Comparison of ENCODE assay signal across 8 mouse cellular contexts in genomic region chr6:112696056-112696950, GRCm38 (mm10). TPM values are rescaled to one million over a fixed set of nuclear protein-coding genes. Genes with fewer than 3 reads are reported as not detected.
A peak's percentile ranks its signal among the peaks of the same experiment; 100 is the strongest.
DNase-seq lines count a peak whose midpoint lies in the region; ATAC-seq and TF ChIP-seq lines count a peak whose summit lies in the region.

Gene Rad18 (minus strand): TSS chr6:112696686.

- no peak for TF ChIP-seq CTCF in left cerebral cortex, adult 2 months (IDR thresholded peaks at IDR 0.05)

- H3K9me3 ChIP-seq in hindbrain, embryonic 15.5 days: no peaks in the 10 kb centered on the region
- H3K9me3 ChIP-seq in megakaryocyte, embryonic 14.5 days: no peaks in the 10 kb centered on the region

- H3K27me3 ChIP-seq in hindbrain, embryonic 15.5 days: peaks cover 7% of the 10 kb centered on the region; the same call in 1 of the 2 replicates
- no peaks in the 10 kb centered on the region for H3K27me3 ChIP-seq in megakaryocyte, embryonic 14.5 days (replicated peaks)

- no peaks in the 10 kb centered on the region for H3K36me3 ChIP-seq in hindbrain, embryonic 15.5 days
- H3K36me3 ChIP-seq in megakaryocyte, embryonic 14.5 days (replicated peaks; ENCODE audit: low read length): peaks cover 27% of the 10 kb centered on the region

- peak within 1 kb of the TSS; percentile 73 for H3K4me3 ChIP-seq in hindbrain, embryonic 15.5 days
- peak within 1 kb of the TSS; percentile 62 for H3K4me3 ChIP-seq in left cerebral cortex, adult 2 months
- peak within 1 kb of the TSS; percentile 97 for H3K4me3 ChIP-seq in megakaryocyte, embryonic 14.5 days (replicated peaks)

- H3K9ac ChIP-seq in hindbrain, embryonic 15.5 days: peak within 1 kb of the TSS; percentile 48

- peak within 1 kb of the TSS; percentile 84 for H3K4me2 ChIP-seq in hindbrain, embryonic 15.5 days

- DNase-seq in T-cell, adult 2 months (ENCODE audit: low spot score): peak; percentile 92
- DNase-seq in cerebellum, postnatal 25 days: peak; percentile 85 to 92
- peak; percentile 80 to 87 for DNase-seq in frontal cortex, postnatal 36 days (ENCODE audit: low spot score in 2 of 2)
- peak; percentile 85 to 86 for DNase-seq in left cerebral cortex, adult 2 months (ENCODE audit: extremely low spot score in 1 of 2, low spot score in 2 of 2)
- DNase-seq in right cerebral cortex, postnatal 10 days (ENCODE audit: low spot score in 2 of 2): peak; percentile 90 to 91
- peak; percentile 76 for DNase-seq in urinary bladder, postnatal 25 days (ENCODE audit: low spot score)

- H3K4me1 ChIP-seq in hindbrain, embryonic 15.5 days (replicated peaks): peaks cover 12% of the 10 kb centered on the region
- H3K4me1 ChIP-seq in megakaryocyte, embryonic 14.5 days: peaks cover 84% of the 10 kb centered on the region

- peak; percentile 94 for ATAC-seq in hindbrain, embryonic 15.5 days (ENCODE audit: low FRiP score, low read depth)

- intact Hi-C loops in left cerebral cortex, adult 2 months (cut with DNase I): no loop called here

- WGBS in hindbrain, embryonic 15.5 days: under 1% methylated on average over 77 of the region's 77 CpGs

- H3K27ac ChIP-seq in hindbrain, embryonic 15.5 days (replicated peaks): no peak within 1 kb of the TSS
- peak within 1 kb of the TSS; percentile 16; the same call in 1 of the 2 replicates for H3K27ac ChIP-seq in left cerebral cortex, adult 2 months

RNA-seq across cellular contexts. Expression of gene Rad18, which starts in this region (rescaled TPM):
- polyA plus RNA-seq in hindbrain, embryonic 15.5 days (2015; fragmentation: Nextera tagmentation; extraction: Ambion mirVana): 14.3 and 14.7 TPM in 2 replicates
- 1 to 10 TPM; 7.2 TPM for total RNA-seq in left cerebral cortex, adult 2 months (2021)
- polyA plus RNA-seq in megakaryocyte, embryonic 14.5 days (2012; ENCODE audit: insufficient read depth, low replicate concordance): 1.6 TPM in 1 of 2 replicates, not detected in the other
